Mouse (Mus musculus): ENCODE measurements around the gene Sarnp. TPM values are rescaled to one million over a fixed set of nuclear protein-coding genes. Genes with fewer than 3 reads are reported as not detected.
A peak's percentile ranks its signal among the peaks of the same experiment; 100 is the strongest.

Gene Sarnp
- polyA plus RNA-seq, 1 experiment, result 288 TPM

DNA sequence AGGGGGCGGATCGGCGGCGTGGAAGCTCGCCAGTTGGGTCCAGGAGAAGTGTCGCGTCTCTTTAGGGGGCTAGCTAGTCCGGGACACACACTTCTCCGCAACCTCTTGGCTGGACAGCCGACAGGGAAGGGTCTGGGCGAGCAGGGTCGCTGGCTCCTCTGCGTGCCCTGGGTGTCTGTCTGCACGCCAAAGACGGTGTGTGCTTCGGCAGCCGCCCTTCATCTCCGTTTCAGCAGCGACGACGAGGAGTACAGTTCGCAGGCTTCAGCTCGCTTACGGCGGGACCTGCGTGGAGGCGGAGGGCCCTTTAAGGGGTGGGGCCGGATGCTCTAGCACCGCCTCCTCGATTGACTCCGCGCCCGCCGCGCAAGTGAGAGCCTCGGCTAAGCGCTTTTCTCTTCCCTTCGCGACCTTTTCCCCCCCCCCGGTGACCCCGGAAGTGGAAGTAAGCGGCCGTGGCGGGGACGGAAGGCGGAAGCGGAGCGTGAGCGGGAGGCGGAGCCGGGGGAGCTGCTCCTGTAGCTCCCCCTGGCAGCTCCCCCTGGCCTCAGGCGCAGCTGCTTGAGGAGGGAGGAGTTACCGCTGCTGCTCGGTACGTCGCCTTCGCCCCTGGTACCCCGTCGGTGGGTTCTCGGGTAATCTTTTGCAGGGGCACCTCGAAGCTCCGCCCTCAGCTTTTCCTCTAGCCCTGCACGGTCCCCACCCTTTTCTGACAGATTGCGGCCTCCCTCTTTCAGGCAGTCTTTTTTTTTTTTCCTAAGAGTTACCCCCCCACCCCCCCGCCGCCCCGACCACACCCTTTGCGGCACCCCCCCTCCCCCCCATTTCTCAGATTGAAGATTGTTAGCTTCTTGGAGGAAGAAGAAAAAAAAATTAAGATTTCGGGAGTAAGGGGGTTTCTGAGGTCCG is 11.8 kb upstream of the Sarnp start:
- Histone ChIP-seq H3K9ac (ENCODE audit: low read depth, poor library complexity, severe bottlenecking) (peak overlapping the region; percentile 80), H3K9me3 (replicated peaks; ENCODE audit: control insufficient read depth, insufficient read depth, low read length, poor library complexity, severe bottlenecking) (no peaks in the 10 kb centered on the region), H3K4me3 (ENCODE audit: low read depth, low read length) (peak overlapping the region; percentile 83), H3K27me3 (ENCODE audit: control insufficient read depth, insufficient read depth, low read length, poor library complexity, severe bottlenecking) (no peaks in the 10 kb centered on the region), H3K4me1 (ENCODE audit: control insufficient read depth, insufficient read depth, low read length) (no peaks in the 10 kb centered on the region), H3K36me3 (ENCODE audit: control insufficient read depth, insufficient read depth, low read length, poor library complexity, severe bottlenecking) (no peaks in the 10 kb centered on the region), H3K27ac (ENCODE audit: insufficient read depth, low read length) (peak overlapping the region; percentile 16)
- TF ChIP-seq POLR2A (IDR thresholded peaks at IDR 0.05; ENCODE audit: insufficient read depth, low read length), result no peak
- TF ChIP-seq EP300 (IDR thresholded peaks at IDR 0.05; ENCODE audit: insufficient read depth, low read depth, low read length), result no peak
- TF ChIP-seq CTCF (IDR thresholded peaks at IDR 0.05; ENCODE audit: low read depth, low read length), result no peak

DNA sequence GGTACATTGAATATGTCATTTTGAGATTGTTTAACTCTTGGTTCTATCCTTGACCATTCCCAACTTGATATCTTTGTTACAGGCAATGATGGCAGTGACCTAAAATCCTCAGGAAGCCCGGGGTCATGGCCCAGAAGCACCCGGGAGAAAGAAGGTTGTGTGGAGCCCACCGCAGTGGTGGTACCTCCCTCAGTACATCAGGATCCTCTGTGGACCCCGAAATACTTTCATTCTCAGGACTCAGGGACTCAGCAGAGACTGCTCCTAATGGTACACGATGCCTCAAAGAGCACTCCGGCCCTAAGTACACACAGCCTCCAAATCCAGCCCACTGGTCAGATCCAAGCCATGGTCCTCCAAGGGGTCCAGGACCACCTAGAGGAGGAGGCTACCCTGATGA is 11.0 kb upstream of the Sarnp start:
- Histone ChIP-seq H3K36me3 (ENCODE audit: control insufficient read depth, insufficient read depth, low read length, poor library complexity, severe bottlenecking) (no peaks in the 10 kb centered on the region), H3K27me3 (ENCODE audit: control insufficient read depth, insufficient read depth, low read length, poor library complexity, severe bottlenecking) (no peaks in the 10 kb centered on the region), H3K9me3 (replicated peaks; ENCODE audit: control insufficient read depth, insufficient read depth, low read length, poor library complexity, severe bottlenecking) (no peaks in the 10 kb centered on the region), H3K4me3 (ENCODE audit: low read depth, low read length) (peak overlapping the region; percentile 83), H3K27ac (ENCODE audit: insufficient read depth, low read length) (no peak overlapping the region), H3K9ac (ENCODE audit: low read depth, poor library complexity, severe bottlenecking) (peak overlapping the region; percentile 80), H3K4me1 (ENCODE audit: control insufficient read depth, insufficient read depth, low read length) (no peaks in the 10 kb centered on the region)
- TF ChIP-seq EP300 (IDR thresholded peaks at IDR 0.05; ENCODE audit: insufficient read depth, low read depth, low read length) (no peak), CTCF (IDR thresholded peaks at IDR 0.05; ENCODE audit: low read depth, low read length) (no peak), POLR2A (IDR thresholded peaks at IDR 0.05; ENCODE audit: insufficient read depth, low read length) (no peak)

DNA sequence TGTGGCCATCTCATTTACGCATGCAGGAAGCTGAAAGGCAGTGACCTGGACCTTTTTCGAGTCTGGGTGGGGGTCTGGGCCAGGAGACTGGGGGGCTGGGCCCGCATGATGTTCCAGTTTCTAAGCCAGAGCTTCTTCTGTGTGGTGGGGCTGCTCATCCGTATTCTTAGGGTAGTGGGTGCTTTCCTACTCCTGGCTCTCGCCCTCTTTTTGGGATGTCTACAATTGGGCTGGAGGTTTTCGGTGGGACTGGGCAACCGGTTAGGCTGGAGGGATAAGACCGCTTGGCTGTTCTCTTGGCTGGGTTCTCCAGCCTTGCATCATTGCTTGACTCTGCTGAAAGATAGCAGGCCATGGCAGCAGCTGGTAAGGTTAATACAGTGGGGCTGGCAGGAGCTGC is 10.1 kb upstream of the Sarnp start:
- TF ChIP-seq EP300 (IDR thresholded peaks at IDR 0.05; ENCODE audit: insufficient read depth, low read depth, low read length) (no peak), POLR2A (IDR thresholded peaks at IDR 0.05; ENCODE audit: insufficient read depth, low read length) (no peak), CTCF (IDR thresholded peaks at IDR 0.05; ENCODE audit: low read depth, low read length) (no peak)
- no peak overlapping the region for H3K27ac ChIP-seq (ENCODE audit: insufficient read depth, low read length)
- no peak overlapping the region for H3K4me3 ChIP-seq (ENCODE audit: low read depth, low read length)
- no peaks in the 10 kb centered on the region for H3K4me1 ChIP-seq (ENCODE audit: control insufficient read depth, insufficient read depth, low read length)
- H3K9me3 ChIP-seq (replicated peaks; ENCODE audit: control insufficient read depth, insufficient read depth, low read length, poor library complexity, severe bottlenecking), result no peaks in the 10 kb centered on the region
- H3K9ac ChIP-seq (ENCODE audit: low read depth, poor library complexity, severe bottlenecking), result no peak overlapping the region
- H3K27me3 ChIP-seq (ENCODE audit: control insufficient read depth, insufficient read depth, low read length, poor library complexity, severe bottlenecking), result no peaks in the 10 kb centered on the region
- H3K36me3 ChIP-seq (ENCODE audit: control insufficient read depth, insufficient read depth, low read length, poor library complexity, severe bottlenecking), result no peaks in the 10 kb centered on the region

DNA sequence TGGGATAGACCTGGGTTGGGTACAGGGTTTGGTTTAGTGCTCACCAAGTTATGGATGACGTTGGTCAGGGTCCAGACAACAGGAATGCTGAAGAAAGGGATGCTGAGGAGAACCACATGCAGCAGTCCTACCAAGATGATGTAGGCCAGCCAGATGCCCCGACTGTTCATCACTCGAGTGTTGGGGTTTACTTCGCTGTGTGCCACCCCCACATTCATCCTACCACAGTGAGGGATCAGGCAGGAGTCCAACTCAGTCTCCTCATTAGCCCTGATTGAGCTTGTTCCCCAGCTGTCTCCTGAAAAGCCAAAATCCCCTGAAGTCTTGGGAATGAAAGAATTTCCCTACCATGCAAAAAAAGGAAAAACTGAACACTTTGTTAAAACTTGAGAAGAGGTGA is 3.1 kb downstream of the Sarnp start:
- Histone ChIP-seq H3K9me3 (replicated peaks; ENCODE audit: control insufficient read depth, insufficient read depth, low read length, poor library complexity, severe bottlenecking) (no peaks in the 10 kb centered on the region), H3K27ac (ENCODE audit: insufficient read depth, low read length) (no peak overlapping the region), H3K4me3 (ENCODE audit: low read depth, low read length) (no peak overlapping the region), H3K9ac (ENCODE audit: low read depth, poor library complexity, severe bottlenecking) (0 out of 2 replicates have a peak overlapping the region, but pooled peaks have one; percentile 65), H3K36me3 (ENCODE audit: control insufficient read depth, insufficient read depth, low read length, poor library complexity, severe bottlenecking) (peaks cover 41% of the 10 kb centered on the region), H3K4me1 (ENCODE audit: control insufficient read depth, insufficient read depth, low read length) (no peaks in the 10 kb centered on the region), H3K27me3 (ENCODE audit: control insufficient read depth, insufficient read depth, low read length, poor library complexity, severe bottlenecking) (no peaks in the 10 kb centered on the region)
- no peak for TF ChIP-seq EP300 (IDR thresholded peaks at IDR 0.05; ENCODE audit: insufficient read depth, low read depth, low read length)
- no peak for TF ChIP-seq CTCF (IDR thresholded peaks at IDR 0.05; ENCODE audit: low read depth, low read length)
- no peak for TF ChIP-seq POLR2A (IDR thresholded peaks at IDR 0.05; ENCODE audit: insufficient read depth, low read length)

DNA sequence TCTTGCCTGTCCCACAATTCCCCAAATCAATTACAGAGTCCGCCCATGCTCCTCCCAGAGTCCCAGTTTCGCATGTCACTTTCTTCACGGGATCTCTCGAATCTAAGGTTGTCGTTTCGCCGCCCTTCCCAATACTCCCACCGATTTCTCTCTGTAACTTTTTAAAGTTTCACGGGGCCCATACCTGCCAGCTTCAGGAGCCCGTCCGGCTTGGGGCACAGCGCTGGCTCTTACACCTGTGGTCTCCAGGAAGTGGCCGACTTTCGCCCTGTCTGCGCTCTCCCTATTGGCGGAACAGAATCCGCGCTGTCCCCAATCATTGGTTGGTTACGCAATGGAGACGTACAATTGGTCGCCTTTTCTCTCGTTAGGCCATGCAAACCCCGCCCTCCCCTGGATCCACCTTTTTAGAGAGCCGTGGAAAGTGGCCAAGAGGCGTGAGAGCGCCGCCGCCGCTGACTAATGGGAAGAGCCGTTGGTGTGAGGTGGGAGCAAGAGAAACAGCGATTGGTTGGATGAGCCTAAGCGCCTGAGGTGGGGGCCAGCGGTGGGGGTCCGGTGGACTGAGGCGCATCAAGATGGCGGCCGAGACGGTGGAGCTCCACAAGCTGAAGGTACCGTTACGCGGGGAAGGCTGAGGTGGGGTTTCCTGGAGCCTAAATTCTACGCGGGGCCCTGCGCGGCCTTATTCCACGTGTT is 4.4 kb downstream of the Sarnp start, which contains the start of gene Ormdl2:
Ormdl2 (minus strand) TSS at position 288 of the 699 bp plus-strand sequence.
- TF ChIP-seq POLR2A (IDR thresholded peaks at IDR 0.05; ENCODE audit: insufficient read depth, low read length) (peak; percentile 63), CTCF (IDR thresholded peaks at IDR 0.05; ENCODE audit: low read depth, low read length) (no peak)
- Histone ChIP-seq H3K27me3 (ENCODE audit: control insufficient read depth, insufficient read depth, low read length, poor library complexity, severe bottlenecking) (no peaks in the 10 kb centered on the region), H3K9ac (ENCODE audit: low read depth, poor library complexity, severe bottlenecking) (peak within 1 kb of the TSS; percentile 98), H3K27ac (ENCODE audit: insufficient read depth, low read length) (peak within 1 kb of the TSS; percentile 28; the same call in 1 of the 2 replicates), H3K4me3 (ENCODE audit: low read depth, low read length) (peak within 1 kb of the TSS; percentile 100), H3K36me3 (ENCODE audit: control insufficient read depth, insufficient read depth, low read length, poor library complexity, severe bottlenecking) (peaks cover 37% of the 10 kb centered on the region), H3K4me1 (ENCODE audit: control insufficient read depth, insufficient read depth, low read length) (no peaks in the 10 kb centered on the region), H3K9me3 (replicated peaks; ENCODE audit: control insufficient read depth, insufficient read depth, low read length, poor library complexity, severe bottlenecking) (no peaks in the 10 kb centered on the region)
